Mouse (Mus musculus): ENCODE data around the gene Nme4. TPM values are rescaled to one million over a fixed set of nuclear protein-coding genes. Genes with fewer than 3 reads are reported as not detected.
A peak's percentile ranks its signal among the peaks of the same experiment; 100 is the strongest.

Gene Nme4
- polyA plus RNA-seq, 1 experiment from 2014 or later, result 81.7 TPM

- peaks cover 18% of the 10 kb centered on the region for H3K36me3 ChIP-seq (ENCODE audit: control insufficient read depth, insufficient read depth, low read length)
- H3K4me1 ChIP-seq (ENCODE audit: control insufficient read depth, insufficient read depth, low read length), result no peaks in the 10 kb centered on the region
- ATAC-seq (replicated peaks; ENCODE audit: insufficient number of reproducible peaks, low FRiP score, low TSS enrichment), result no peak
- no peak overlapping the region for H3K4me2 ChIP-seq
- no peak overlapping the region for H3K9ac ChIP-seq (ENCODE audit: low read depth, low read length)
- H3K4me3 ChIP-seq (ENCODE audit: low read depth, low read length), result no peak overlapping the region
- H3K27ac ChIP-seq (ENCODE audit: low read depth, low read length), result no peak overlapping the region
- no peaks in the 10 kb centered on the region for H3K27me3 ChIP-seq (ENCODE audit: control insufficient read depth, insufficient read depth, low read length)
- H3K9me3 ChIP-seq (replicated peaks; ENCODE audit: control insufficient read depth, low read length), result no peaks in the 10 kb centered on the region
- 89% methylated on average over 18 of the region's 18 CpGs for WGBS (ENCODE audit: insufficient replicate concordance)
Measured at GRCm38 (mm10) chr17:26131856-26132853, 36.8 kb upstream of the Nme4 start.

DNA sequence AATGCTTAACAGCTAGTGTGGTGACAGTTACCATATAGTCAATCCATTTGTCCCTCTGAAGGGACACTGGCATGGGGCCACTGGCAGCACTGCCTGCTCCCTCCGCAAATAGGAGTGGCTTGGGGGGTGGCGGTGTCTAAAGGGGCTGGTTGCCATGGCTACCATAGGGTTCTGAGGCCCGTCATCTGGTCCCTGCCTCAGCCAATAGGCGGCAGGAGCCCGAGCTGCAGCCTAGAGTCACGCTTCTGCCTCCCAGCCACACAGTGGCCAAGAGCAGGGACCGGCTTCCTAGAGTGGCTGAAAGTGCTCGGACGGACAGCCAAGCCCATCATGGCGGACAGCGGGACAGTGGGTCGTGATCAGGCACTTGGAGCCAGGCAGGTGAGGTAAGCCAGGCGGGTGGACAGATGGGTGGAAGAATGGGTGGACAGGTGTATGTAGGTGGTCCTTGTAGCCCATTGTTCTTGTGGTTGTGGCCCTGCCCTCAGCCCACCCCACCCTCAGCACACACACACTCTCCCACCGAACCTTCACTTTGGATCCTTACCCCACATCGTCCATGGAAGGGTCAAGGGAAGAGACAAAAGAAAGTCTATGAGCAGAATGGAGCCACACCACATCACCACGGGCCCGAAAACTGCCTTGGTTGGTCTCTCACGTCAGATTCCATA is 35.8 kb upstream of the Nme4 start:
- no peak overlapping the region for H3K4me2 ChIP-seq
- no peak for ATAC-seq (replicated peaks; ENCODE audit: insufficient number of reproducible peaks, low FRiP score, low TSS enrichment)
- peaks cover 27% of the 10 kb centered on the region for H3K36me3 ChIP-seq (ENCODE audit: control insufficient read depth, insufficient read depth, low read length)
- H3K4me3 ChIP-seq (ENCODE audit: low read depth, low read length), result no peak overlapping the region
- no peaks in the 10 kb centered on the region for H3K9me3 ChIP-seq (replicated peaks; ENCODE audit: control insufficient read depth, low read length)
- no peaks in the 10 kb centered on the region for H3K4me1 ChIP-seq (ENCODE audit: control insufficient read depth, insufficient read depth, low read length)
- H3K27me3 ChIP-seq (ENCODE audit: control insufficient read depth, insufficient read depth, low read length), result no peaks in the 10 kb centered on the region
- H3K27ac ChIP-seq (ENCODE audit: low read depth, low read length), result no peak overlapping the region
- no peak overlapping the region for H3K9ac ChIP-seq (ENCODE audit: low read depth, low read length)
- WGBS (ENCODE audit: insufficient replicate concordance), result 82% methylated on average over 18 of the region's 18 CpGs

DNA sequence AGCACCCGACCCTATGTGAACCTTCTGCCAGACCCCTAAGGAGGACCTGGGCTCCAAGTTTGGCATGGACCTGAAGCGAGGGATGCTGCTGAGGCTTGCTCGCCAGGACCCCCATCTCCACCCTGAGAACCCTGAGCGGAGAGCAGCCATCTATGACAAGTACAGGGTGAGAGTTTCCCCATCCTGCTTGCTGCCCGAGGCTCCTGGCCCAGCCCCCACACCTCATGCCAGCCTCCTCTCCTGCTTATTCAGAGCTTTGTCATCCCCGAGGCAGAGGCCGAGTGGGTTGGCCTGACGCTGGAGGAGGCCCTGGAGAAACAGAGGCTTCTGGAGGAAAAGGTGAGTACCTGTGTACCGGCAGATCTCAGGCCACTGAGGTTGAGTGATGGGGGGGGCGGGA is 29.8 kb upstream of the Nme4 start:
- WGBS (ENCODE audit: insufficient replicate concordance), result 89% methylated on average over 10 of the region's 10 CpGs
- no peak overlapping the region for H3K4me3 ChIP-seq (ENCODE audit: low read depth, low read length)
- no peak overlapping the region for H3K9ac ChIP-seq (ENCODE audit: low read depth, low read length)
- peaks cover 8% of the 10 kb centered on the region; the same call in 1 of the 2 replicates for H3K4me1 ChIP-seq (ENCODE audit: control insufficient read depth, insufficient read depth, low read length)
- no peak overlapping the region for H3K27ac ChIP-seq (ENCODE audit: low read depth, low read length)
- no peaks in the 10 kb centered on the region for H3K27me3 ChIP-seq (ENCODE audit: control insufficient read depth, insufficient read depth, low read length)
- no peaks in the 10 kb centered on the region for H3K9me3 ChIP-seq (replicated peaks; ENCODE audit: control insufficient read depth, low read length)
- no peak overlapping the region for H3K4me2 ChIP-seq
- H3K36me3 ChIP-seq (ENCODE audit: control insufficient read depth, insufficient read depth, low read length), result peaks cover 28% of the 10 kb centered on the region
- ATAC-seq (replicated peaks; ENCODE audit: insufficient number of reproducible peaks, low FRiP score, low TSS enrichment), result no peak

DNA sequence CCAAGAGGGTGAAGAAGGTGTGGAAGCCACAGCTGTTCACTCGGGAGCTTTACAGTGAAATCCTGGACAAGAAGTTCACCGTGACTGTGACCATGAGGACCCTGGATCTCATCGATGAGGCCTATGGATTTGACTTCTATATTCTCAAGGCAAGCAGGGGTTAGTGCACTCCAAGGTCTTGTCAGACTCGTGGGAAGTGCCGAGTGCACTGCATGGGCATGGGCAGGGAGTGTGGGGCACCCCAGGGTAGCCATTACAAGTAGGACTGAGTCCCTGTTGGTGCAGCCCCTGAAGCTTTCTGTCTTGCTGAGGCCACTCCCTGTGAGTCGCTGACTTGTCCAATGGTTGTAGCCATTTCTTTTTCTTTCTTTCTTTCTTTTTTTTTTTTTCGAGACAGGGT is 29.2 kb upstream of the Nme4 start:
- Histone ChIP-seq H3K9me3 (replicated peaks; ENCODE audit: control insufficient read depth, low read length) (no peaks in the 10 kb centered on the region), H3K36me3 (ENCODE audit: control insufficient read depth, insufficient read depth, low read length) (peaks cover 26% of the 10 kb centered on the region), H3K9ac (ENCODE audit: low read depth, low read length) (peak overlapping the region; percentile 88), H3K4me1 (ENCODE audit: control insufficient read depth, insufficient read depth, low read length) (peaks cover 8% of the 10 kb centered on the region; the same call in 1 of the 2 replicates), H3K4me3 (ENCODE audit: low read depth, low read length) (peak overlapping the region; percentile 100), H3K27ac (ENCODE audit: low read depth, low read length) (no peak overlapping the region), H3K27me3 (ENCODE audit: control insufficient read depth, insufficient read depth, low read length) (peaks cover 4% of the 10 kb centered on the region), H3K4me2 (peak overlapping the region; percentile 81)
- no peak for ATAC-seq (replicated peaks; ENCODE audit: insufficient number of reproducible peaks, low FRiP score, low TSS enrichment)
- WGBS (ENCODE audit: insufficient replicate concordance), result 83% methylated on average over 7 of the region's 7 CpGs

DNA sequence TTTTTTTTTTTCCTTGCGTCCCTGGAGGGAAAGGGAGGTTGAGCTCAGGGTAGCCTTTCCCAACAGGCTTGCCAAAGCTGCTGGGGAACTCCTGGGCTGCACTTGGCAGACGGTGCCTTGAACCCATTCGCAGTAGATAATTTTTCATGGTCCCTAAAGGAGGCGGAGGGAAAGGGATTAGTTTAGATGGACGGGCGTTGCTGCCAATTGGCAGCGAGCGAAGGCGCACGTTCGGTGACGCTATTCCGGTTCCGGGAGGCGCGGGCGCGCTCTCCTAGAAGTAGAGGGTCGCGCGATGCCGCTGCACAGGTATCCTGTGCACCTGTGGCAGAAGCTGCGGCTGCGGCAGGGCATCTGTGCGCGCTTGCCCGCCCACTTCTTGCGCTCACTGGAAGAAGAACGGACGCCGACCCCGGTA is 27.9 kb upstream of the Nme4 start, which contains the start of gene Mrpl28:
Gene Mrpl28, plus strand, starts transcription at position 234 of the 418 bp plus-strand sequence.
- H3K4me1 ChIP-seq (ENCODE audit: control insufficient read depth, insufficient read depth, low read length), result peaks cover 8% of the 10 kb centered on the region; the same call in 1 of the 2 replicates
- peak within 1 kb of the TSS; percentile 100 for H3K4me3 ChIP-seq (ENCODE audit: low read depth, low read length)
- WGBS (ENCODE audit: insufficient replicate concordance), result under 1% methylated on average over 32 of the region's 32 CpGs
- 0 out of 2 replicates have a peak within 1 kb of the TSS, but pooled peaks have one; percentile 10 for H3K27ac ChIP-seq (ENCODE audit: low read depth, low read length)
- H3K27me3 ChIP-seq (ENCODE audit: control insufficient read depth, insufficient read depth, low read length), result peaks cover 8% of the 10 kb centered on the region
- peak within 1 kb of the TSS; percentile 81 for H3K4me2 ChIP-seq
- H3K36me3 ChIP-seq (ENCODE audit: control insufficient read depth, insufficient read depth, low read length), result peaks cover 22% of the 10 kb centered on the region
- H3K9ac ChIP-seq (ENCODE audit: low read depth, low read length), result peak within 1 kb of the TSS; percentile 88
- peak; percentile 76 for ATAC-seq (replicated peaks; ENCODE audit: insufficient number of reproducible peaks, low FRiP score, low TSS enrichment)
- no peaks in the 10 kb centered on the region for H3K9me3 ChIP-seq (replicated peaks; ENCODE audit: control insufficient read depth, low read length)

DNA sequence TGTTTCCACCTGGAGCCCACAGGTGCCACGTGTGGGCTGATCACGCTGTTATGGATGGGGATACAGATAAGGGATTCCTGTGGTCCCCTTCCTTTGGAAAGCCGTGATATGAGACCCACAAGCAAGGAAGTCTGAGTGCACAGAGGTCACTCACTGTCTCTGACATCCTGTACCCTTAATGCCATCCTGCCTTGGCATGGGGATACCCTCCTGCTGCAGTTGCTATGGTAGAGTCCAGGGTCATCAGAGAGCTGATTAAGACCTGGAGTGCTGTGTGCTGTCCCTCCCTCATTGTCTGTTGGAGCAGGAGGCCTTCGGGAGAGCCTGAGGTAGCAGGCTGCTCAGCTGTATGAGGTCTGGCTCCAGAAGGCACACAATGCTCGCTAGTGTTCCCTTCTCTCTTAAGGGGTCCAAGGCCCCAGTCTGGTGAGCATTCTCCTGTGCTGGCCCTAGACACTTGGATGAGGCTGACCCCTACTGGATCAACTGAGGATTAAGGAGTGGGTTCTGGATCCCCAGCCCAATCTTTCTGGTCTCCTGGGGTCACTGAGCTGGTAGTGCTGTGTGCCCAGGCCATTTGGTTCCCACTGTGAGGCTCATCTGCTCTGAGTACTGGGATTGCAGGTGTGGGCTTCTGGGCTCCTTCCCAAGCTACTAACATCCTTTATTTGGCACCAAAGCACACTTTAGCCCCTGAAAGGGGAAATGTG is 27.2 kb upstream of the Nme4 start:
- H3K9ac ChIP-seq (ENCODE audit: low read depth, low read length), result no peak overlapping the region
- H3K27me3 ChIP-seq (ENCODE audit: control insufficient read depth, insufficient read depth, low read length), result peaks cover 15% of the 10 kb centered on the region
- H3K4me2 ChIP-seq, result no peak overlapping the region; the same call in 1 of the 2 replicates
- ATAC-seq (replicated peaks; ENCODE audit: insufficient number of reproducible peaks, low FRiP score, low TSS enrichment), result no peak
- H3K9me3 ChIP-seq (replicated peaks; ENCODE audit: control insufficient read depth, low read length), result no peaks in the 10 kb centered on the region
- H3K27ac ChIP-seq (ENCODE audit: low read depth, low read length), result no peak overlapping the region
- H3K4me3 ChIP-seq (ENCODE audit: low read depth, low read length), result no peak overlapping the region
- peaks cover 8% of the 10 kb centered on the region; the same call in 1 of the 2 replicates for H3K4me1 ChIP-seq (ENCODE audit: control insufficient read depth, insufficient read depth, low read length)
- H3K36me3 ChIP-seq (ENCODE audit: control insufficient read depth, insufficient read depth, low read length), result peaks cover 19% of the 10 kb centered on the region
- 63% methylated on average over 5 of the region's 5 CpGs for WGBS (ENCODE audit: insufficient replicate concordance)

DNA sequence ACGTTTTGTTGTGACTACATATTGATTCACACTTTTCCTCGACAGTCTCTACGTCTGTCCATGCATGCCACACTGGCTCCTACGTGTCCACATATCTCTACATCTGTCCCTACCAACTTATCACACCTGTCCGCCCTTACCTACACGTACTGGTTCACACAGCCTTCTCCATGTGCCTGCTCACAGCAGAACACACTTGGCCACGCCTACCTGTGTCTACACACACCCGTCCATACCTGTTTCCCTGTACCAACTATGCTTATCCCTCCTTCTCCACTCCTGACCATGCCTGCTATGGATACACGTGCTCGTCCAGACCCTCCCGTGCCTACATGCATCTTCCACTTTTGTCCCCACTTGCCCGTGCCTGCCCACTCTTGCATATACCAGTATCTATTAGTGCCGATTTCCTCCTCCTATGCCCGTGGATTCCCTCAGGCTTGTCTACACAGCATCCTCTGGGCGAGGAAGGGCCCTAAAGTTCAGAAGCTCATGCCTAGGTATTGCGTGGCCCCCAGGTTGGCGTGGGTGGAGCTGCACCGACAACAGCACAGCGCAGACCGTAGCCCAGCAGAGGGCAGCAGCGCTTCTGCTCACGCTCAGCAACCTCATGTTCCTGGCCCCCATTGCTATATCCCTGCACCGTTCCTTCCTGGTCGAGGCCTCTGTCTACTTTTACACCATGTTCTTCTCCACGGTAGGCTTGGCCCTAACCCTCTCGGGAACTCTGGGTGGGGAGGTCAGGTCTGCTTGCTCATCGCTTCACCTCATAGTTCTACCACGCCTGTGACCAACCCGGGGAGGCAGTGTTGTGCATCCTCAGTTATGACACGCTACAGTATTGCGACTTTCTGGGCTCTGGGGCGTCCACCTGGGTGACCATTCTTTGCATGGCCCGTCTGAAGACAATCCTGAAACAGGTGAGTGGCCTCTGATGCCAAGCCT is 24.6 kb upstream of the Nme4 start:
- 46% methylated on average over 33 of the region's 33 CpGs for WGBS (ENCODE audit: insufficient replicate concordance)
- no peak for ATAC-seq (replicated peaks; ENCODE audit: insufficient number of reproducible peaks, low FRiP score, low TSS enrichment)
- no peak overlapping the region for H3K9ac ChIP-seq (ENCODE audit: low read depth, low read length)
- H3K27me3 ChIP-seq (ENCODE audit: control insufficient read depth, insufficient read depth, low read length), result peaks cover 41% of the 10 kb centered on the region
- H3K4me2 ChIP-seq, result no peak overlapping the region
- no peaks in the 10 kb centered on the region for H3K36me3 ChIP-seq (ENCODE audit: control insufficient read depth, insufficient read depth, low read length)
- H3K27ac ChIP-seq (ENCODE audit: low read depth, low read length), result no peak overlapping the region
- H3K4me3 ChIP-seq (ENCODE audit: low read depth, low read length), result no peak overlapping the region
- no peaks in the 10 kb centered on the region for H3K9me3 ChIP-seq (replicated peaks; ENCODE audit: control insufficient read depth, low read length)
- peaks cover 8% of the 10 kb centered on the region; the same call in 1 of the 2 replicates for H3K4me1 ChIP-seq (ENCODE audit: control insufficient read depth, insufficient read depth, low read length)
